Mouse (Mus musculus) heart, postnatal 10 days (tissue): Measurements from ENCODE around the gene Gm3417. TPM values are rescaled to one million over a fixed set of nuclear protein-coding genes. Genes with fewer than 3 reads are reported as not detected.
"Not testable (repeated sequence)": the region's sequence is repeated elsewhere in the genome, so short reads cannot be mapped to it uniquely, and the experiment has no call there.

Source experiments
- DNase-seq, 2 experiments: peaks; one replicate each; pipeline ENCODE4 v3.0.0; 2021
- intact Hi-C: fragments of 180-260 bp; cut with DNase I; formaldehyde crosslinking; loops from one replicate; pipeline ENCODE4 v1.15.1; 2025
- total RNA-seq, 2 experiments: library from RNA; stranded (reverse); gene quantifications; 2 replicates each; pipeline ENCODE4 v1.2.3; 2021

Gene Gm3417
- total RNA-seq, 2 experiments from 2014 or later = not detected

GRCm38 (mm10) chr17:14960520-14960919 lies 18.1 kb downstream of the Gm3417 start:
- DNase-seq = peak; percentile 26 to 42
- intact Hi-C loops = no loop called here

- DNase-seq = peak in 1 of 2 experiments; percentile 17
- intact Hi-C loops = no loop called here
These were observed 18.6 kb downstream of the Gm3417 start for GRCm38 (mm10) chr17:14959979-14960378.

GRCm38 (mm10) chr17:14958686-14959327 lies 19.8 kb downstream of the Gm3417 start:
- DNase-seq = no peak
- intact Hi-C loops = no loop called here

- intact Hi-C loops = no loop called here
- peak in 1 of 2 experiments; percentile 11 for DNase-seq
These were observed 25.1 kb downstream of the Gm3417 start for GRCm38 (mm10) chr17:14953452-14953851.

GRCm38 (mm10) chr17:14949161-14949827 lies 29.3 kb downstream of the Gm3417 start:
- intact Hi-C loops = no loop called here

GRCm38 (mm10) chr17:14944551-14944950 lies 34.0 kb downstream of the Gm3417 start:
- intact Hi-C loops = no loop called here
- no peak for DNase-seq

More at GRCm38 (mm10) chr17:14949161-14949827, 29.3 kb downstream of the Gm3417 start:
- no peak for DNase-seq

- no peak for DNase-seq
- intact Hi-C loops = no loop called here
These were observed 34.9 kb downstream of the Gm3417 start for GRCm38 (mm10) chr17:14943729-14944059.

GRCm38 (mm10) chr17:14943009-14943728 lies 35.4 kb downstream of the Gm3417 start, which contains the start of the genes Wdr27 and 1600012H06Rik:
Wdr27 (minus strand) TSS chr17:14943158.
1600012H06Rik (plus strand) TSS chr17:14943184.
- intact Hi-C loops = no loop called here
- DNase-seq = peak; percentile 99 to 100

GRCm38 (mm10) chr17:14942181-14942580 lies 36.4 kb downstream of the Gm3417 start:
- intact Hi-C loops = not testable (repeated sequence)
- DNase-seq = peak in 1 of 2 experiments; percentile 12

GRCm38 (mm10) chr17:14935841-14936605 lies 42.6 kb downstream of the Gm3417 start:
- intact Hi-C loops = no loop called here
- DNase-seq = no peak

GRCm38 (mm10) chr17:14935280-14935679 lies 43.3 kb downstream of the Gm3417 start:
- intact Hi-C loops, DNase-seq: not testable (repeated sequence)

GRCm38 (mm10) chr17:14931469-14931868 lies 47.1 kb downstream of the Gm3417 start:
- no peak for DNase-seq
- intact Hi-C loops = no loop called here

GRCm38 (mm10) chr17:14930697-14931096 lies 47.9 kb downstream of the Gm3417 start:
- no peak for DNase-seq
- intact Hi-C loops = no loop called here

GRCm38 (mm10) chr17:14928631-14929030 lies 50.0 kb downstream of the Gm3417 start:
- intact Hi-C loops = no loop called here
- no peak for DNase-seq

GRCm38 (mm10) chr17:14927644-14928218 lies 50.9 kb downstream of the Gm3417 start:
- DNase-seq = no peak
- intact Hi-C loops = no loop called here

- intact Hi-C loops = no loop called here
- no peak for DNase-seq
These were observed 57.0 kb downstream of the Gm3417 start for GRCm38 (mm10) chr17:14921582-14921981.

- no peak for DNase-seq
- intact Hi-C loops = no loop called here
These were observed 60.7 kb downstream of the Gm3417 start for GRCm38 (mm10) chr17:14917866-14918265.

GRCm38 (mm10) chr17:14914401-14914800 lies 64.2 kb downstream of the Gm3417 start:
- intact Hi-C loops = no loop called here
- DNase-seq = no peak
